Mouse (Mus musculus) limb, embryonic 15.5 days (tissue): ENCODE results near the gene Platr25. TPM values are rescaled to one million over a fixed set of nuclear protein-coding genes. Genes with fewer than 3 reads are reported as not detected.
"Not testable (repeated sequence)": the region's sequence is repeated elsewhere in the genome, so short reads cannot be mapped to it uniquely, and the experiment has no call there.

Experiments
- ATAC-seq: fragments of 200-750 bp; cut with Nextera tagmentation; 2 replicates; pipeline ENCODE4 v1.8.0; 2017; ENCODE audit warnings: low read depth, moderate TSS enrichment; ENCODE audit not compliant: insufficient number of reproducible peaks, low FRiP score, low TSS enrichment
- H3K27ac ChIP-seq: fragments of 300-500 bp; sonication (generic); 2 replicates; pipeline ENCODE4 v1.5.1; 2015; ENCODE audit warnings: moderate library complexity, mild to moderate bottlenecking, inconsistent platforms
- H3K27me3 ChIP-seq: fragments of 300-500 bp; sonication (generic); 2 replicates; pipeline ENCODE4 v1.6.1; 2015; ENCODE audit warnings: inconsistent platforms
- H3K36me3 ChIP-seq: fragments of 300-500 bp; sonication (generic); 2 replicates; pipeline ENCODE4 v1.6.1; 2015; ENCODE audit warnings: inconsistent platforms
- H3K4me1 ChIP-seq: fragments of 300-500 bp; sonication (generic); 2 replicates; pipeline ENCODE4 v1.6.1; 2015; ENCODE audit warnings: inconsistent platforms
- H3K4me2 ChIP-seq: fragments of 300-500 bp; sonication (generic); 2 replicates; pipeline ENCODE4 v1.6.1; 2015; ENCODE audit warnings: mild to moderate bottlenecking, inconsistent platforms
- H3K4me3 ChIP-seq: fragments of 300-500 bp; sonication (generic); 2 replicates; pipeline ENCODE4 v1.5.1; 2015; ENCODE audit warnings: mild to moderate bottlenecking, inconsistent platforms
- H3K9ac ChIP-seq: fragments of 300-500 bp; sonication (generic); 2 replicates; pipeline ENCODE4 v1.6.1; 2015; ENCODE audit warnings: inconsistent platforms
- H3K9me3 ChIP-seq: fragments of 300-500 bp; sonication (generic); 2 replicates; pipeline ENCODE4 v1.6.1; 2016; ENCODE audit warnings: inconsistent platforms
- WGBS: fragments of 180-500 bp; shearing (Covaris S2); methylation state at CpG from one replicate; pipeline ENCODE4 v1.1.7; 2015; 5-methylcytosine and 5-hydroxymethylcytosine counted together
- microRNA counts: library from miRNA; unstranded; fragments of <30 nt; microRNA quantifications from one replicate; lab custom pipeline; 2016
- microRNA-seq: library from miRNA; unstranded; fragments of <30 nt; microRNA quantifications from one replicate; pipeline ENCODE4, GENCODE M21; 2016
- polyA plus RNA-seq: library from polyadenylated mRNA; unstranded; fragments of >200 nt; fragmentation: Nextera tagmentation; extraction: Ambion mirVana; gene quantifications from 2 replicates; pipeline ENCODE4 v1.2.1, GENCODE M21; 2015

Platr25 gene
- polyA plus RNA-seq, 1 experiment from 2014 or later, result 30.3 TPM

GRCm38 (mm10) chr13:62627071-62627470, 133.4 kb downstream of the Platr25 start:
- H3K9ac ChIP-seq, H3K9me3 ChIP-seq, ATAC-seq, H3K4me1 ChIP-seq, H3K27me3 ChIP-seq, H3K4me3 ChIP-seq, H3K27ac ChIP-seq, H3K36me3 ChIP-seq, H3K4me2 ChIP-seq: not testable (repeated sequence)
- 42% methylated on average over 1 of the region's 1 CpGs for WGBS

GRCm38 (mm10) chr13:62624277-62624665, 136.2 kb downstream of the Platr25 start:
- Histone ChIP-seq H3K4me2 (peak overlapping the region; percentile 52), H3K4me3 (peak overlapping the region; percentile 54)
- WGBS, result 6% methylated on average over 7 of the region's 7 CpGs
- not testable (repeated sequence) for H3K27me3 ChIP-seq, H3K9me3 ChIP-seq, H3K4me1 ChIP-seq, H3K27ac ChIP-seq, ATAC-seq, H3K9ac ChIP-seq, H3K36me3 ChIP-seq

GRCm38 (mm10) chr13:62623577-62624276, 136.8 kb downstream of the Platr25 start, which contains the start of gene 6720489N17Rik:
Gene 6720489N17Rik (minus strand): TSS chr13:62624182.
- peak within 1 kb of the TSS; percentile 52 for H3K4me2 ChIP-seq
- H3K9ac ChIP-seq, result peak within 1 kb of the TSS; percentile 39
- H3K9me3 ChIP-seq, H3K4me1 ChIP-seq, H3K27ac ChIP-seq, H3K27me3 ChIP-seq, H3K36me3 ChIP-seq: not testable (repeated sequence)
- peak; percentile 93 for ATAC-seq
- peak within 1 kb of the TSS; percentile 54 for H3K4me3 ChIP-seq
- under 1% methylated on average over 15 of the region's 15 CpGs for WGBS

MicroRNAs encoded within 50 kb of the gene (microRNA counts, 519-probe panel; counts per million panel counts)
- not detected for microRNA mmu-miR-713 (lab: Ali Mortazavi, UCI)

Small RNAs within 50 kb of the gene (microRNA-seq; reads per million reads assigned to microRNA genes)
- gene Gm24020, result not detected
- not detected for gene Gm24588
- not detected for gene Mir713

Other genes starting within 250 kb of the Platr25 start
- gene Zfp935, start 202.2 kb downstream of the Platr25 start, polyA plus RNA-seq, result not detected in 2 replicates
- 14.0 and 16.4 TPM in 2 replicates for gene Zfp934, start 189.5 kb downstream of the Platr25 start, polyA plus RNA-seq
- 10.6 and 10.9 TPM in 2 replicates for gene 6720489N17Rik, start 136.5 kb downstream of the Platr25 start, polyA plus RNA-seq
- gene Gm5141, start 25.1 kb upstream of the Platr25 start, polyA plus RNA-seq, result 9.7 and 13.3 TPM in 2 replicates
- 2.7 and 5.1 TPM in 2 replicates for gene Fbp2, start 97.7 kb upstream of the Platr25 start, polyA plus RNA-seq
- 1.4 and 1.5 TPM in 2 replicates for gene Fbp1, start 127.6 kb upstream of the Platr25 start, polyA plus RNA-seq
- gene 2010111I01Rik, start 204.2 kb upstream of the Platr25 start, polyA plus RNA-seq, result 240 and 248 TPM in 2 replicates